Mouse (Mus musculus): ENCODE results near the gene Plekhm1.

DNA sequence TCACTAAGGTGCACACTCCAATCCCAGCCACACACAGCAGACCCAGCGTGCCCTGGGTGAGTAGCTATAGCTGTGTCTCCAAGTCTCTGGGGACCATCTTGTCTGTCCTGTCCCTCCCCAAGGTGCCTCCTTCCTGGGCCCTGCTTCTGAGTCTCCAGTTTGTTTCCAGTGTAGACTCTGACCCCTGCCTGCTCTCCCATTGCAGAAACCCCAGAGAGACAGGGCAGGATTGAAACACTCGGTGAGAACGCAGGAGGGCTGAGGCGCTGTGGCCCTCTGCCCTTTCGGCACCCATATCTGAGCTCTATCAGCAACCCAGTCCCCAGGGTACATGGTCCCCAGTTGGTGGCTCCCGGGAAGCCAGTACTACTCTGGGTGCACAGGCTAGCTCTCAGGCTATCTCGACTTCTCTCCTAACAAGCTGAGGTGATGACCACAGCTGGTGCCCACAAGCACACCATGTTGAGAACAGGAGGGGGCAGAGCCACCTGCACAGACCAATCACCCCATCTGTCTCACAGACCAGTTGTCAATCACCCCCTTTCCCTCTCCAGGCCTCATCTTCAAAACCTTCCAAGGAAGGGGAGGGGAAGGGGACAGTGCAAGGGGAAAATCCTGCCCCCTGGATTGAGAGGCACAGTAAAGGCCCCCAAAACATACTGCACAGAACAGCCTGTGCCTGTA is 66.9 kb downstream of the Plekhm1 start:
- TF ChIP-seq CTCF (IDR thresholded peaks at IDR 0.05; ENCODE audit: low read depth) (no peak), EP300 (IDR thresholded peaks at IDR 0.05; ENCODE audit: low read depth) (no peak)

Measured in liver, postnatal 0 days (tissue).